Mouse (Mus musculus) spleen, adult 2 months (tissue): Measurements from ENCODE around the gene Dclk1. TPM values are rescaled to one million over a fixed set of nuclear protein-coding genes. Genes with fewer than 3 reads are reported as not detected.

Source experiments
- DNase-seq, 2 experiments: peaks; one replicate each; pipeline versions ENCODE4 v3.0.0 to v3.0.0-alpha.2; 2012 to 2021; ENCODE audit warnings: low spot score in 2 of 2, low read depth in 1 of 2
- H3K27ac ChIP-seq: fragments of 200-500 bp; 2 replicates; pipeline ENCODE4 v1.5.1; 2012; ENCODE audit warnings: low read length, inconsistent platforms; ENCODE audit not compliant: insufficient read depth
- H3K27me3 ChIP-seq: fragments of 200-500 bp; 2 replicates; pipeline ENCODE4 v1.6.1; 2012; ENCODE audit warnings: mild to moderate bottlenecking, moderate library complexity, low read length, inconsistent platforms; ENCODE audit not compliant: control insufficient read depth, insufficient read depth
- H3K36me3 ChIP-seq: fragments of 200-500 bp; 2 replicates; pipeline ENCODE4 v1.6.1; 2012; ENCODE audit warnings: mild to moderate bottlenecking, low read length, inconsistent platforms; ENCODE audit not compliant: control insufficient read depth, insufficient read depth
- H3K4me1 ChIP-seq: fragments of 200-500 bp; 2 replicates; pipeline ENCODE4 v1.6.1; 2011; ENCODE audit warnings: inconsistent platforms; ENCODE audit not compliant: control insufficient read depth, insufficient read depth, insufficient read length
- H3K4me3 ChIP-seq: fragments of 200-500 bp; 2 replicates; pipeline ENCODE4 v1.5.1; 2011; ENCODE audit warnings: mild to moderate bottlenecking, inconsistent platforms; ENCODE audit not compliant: insufficient read depth, insufficient read length; ENCODE audit errors: extremely low read depth
- CTCF ChIP-seq: fragments of 200-500 bp; IDR thresholded peaks from 2 replicates; pipeline ENCODE4 v1.5.1; 2011; ENCODE audit warnings: mild to moderate bottlenecking, inconsistent platforms; ENCODE audit not compliant: insufficient read depth, insufficient read length, insufficient replicate concordance; ENCODE audit errors: extremely low read depth
- POLR2A ChIP-seq: fragments of 200-500 bp; IDR thresholded peaks from 2 replicates; pipeline ENCODE4 v1.6.1; 2011; ENCODE audit warnings: low read depth, low read length, inconsistent platforms
- WGBS: fragments of 180-500 bp; shearing (Covaris S2); methylation state at CpG from one replicate; pipeline ENCODE4 v1.1.7; 2018; 5-methylcytosine and 5-hydroxymethylcytosine counted together
- polyA plus RNA-seq: library from polyadenylated mRNA; depleted of rRNA; stranded (reverse); fragments of >200 nt; gene quantifications from 2 replicates; pipeline ENCODE4 v1.2.3, GENCODE M21; 2012; rRNA removed

The Dclk1 gene
- polyA plus RNA-seq, 1 experiment = 3.0 TPM

GRCm38 (mm10) chr3:55569539-55569938 lies 327.4 kb downstream of the Dclk1 start:
- H3K27me3 ChIP-seq = no peaks in the 10 kb centered on the region
- TF ChIP-seq POLR2A (no peak), CTCF (no peak)
- H3K27ac ChIP-seq = no peak overlapping the region
- H3K36me3 ChIP-seq = no peaks in the 10 kb centered on the region
- H3K4me1 ChIP-seq = no peaks in the 10 kb centered on the region
- 84% methylated on average over 10 of the region's 10 CpGs for WGBS
- H3K4me3 ChIP-seq = no peak overlapping the region
- no peak for DNase-seq

GRCm38 (mm10) chr3:55571034-55571433 lies 328.9 kb downstream of the Dclk1 start:
- H3K4me1 ChIP-seq = no peaks in the 10 kb centered on the region

GRCm38 (mm10) chr3:55571552-55572296 lies 329.6 kb downstream of the Dclk1 start:
- Histone ChIP-seq H3K4me1 (no peaks in the 10 kb centered on the region), H3K27me3 (no peaks in the 10 kb centered on the region), H3K4me3 (no peak overlapping the region), H3K36me3 (no peaks in the 10 kb centered on the region), H3K27ac (no peak overlapping the region)
- WGBS = 76% methylated on average over 11 of the region's 11 CpGs
- TF ChIP-seq POLR2A = no peak
- TF ChIP-seq CTCF = no peak
- no peak for DNase-seq

More at GRCm38 (mm10) chr3:55571034-55571433, 328.9 kb downstream of the Dclk1 start:
- no peaks in the 10 kb centered on the region for H3K27me3 ChIP-seq
- TF ChIP-seq POLR2A = no peak
- TF ChIP-seq CTCF = no peak
- no peak overlapping the region for H3K4me3 ChIP-seq
- H3K36me3 ChIP-seq = no peaks in the 10 kb centered on the region
- 91% methylated on average over 3 of the region's 3 CpGs for WGBS
- H3K27ac ChIP-seq = no peak overlapping the region
- DNase-seq = no peak

- no peaks in the 10 kb centered on the region for H3K4me1 ChIP-seq
- no peaks in the 10 kb centered on the region for H3K36me3 ChIP-seq
- DNase-seq = no peak
- 87% methylated on average over 4 of the region's 4 CpGs for WGBS
- no peaks in the 10 kb centered on the region for H3K27me3 ChIP-seq
- H3K27ac ChIP-seq = no peak overlapping the region
- TF ChIP-seq CTCF (no peak), POLR2A (no peak)
- no peak overlapping the region for H3K4me3 ChIP-seq
Measured at GRCm38 (mm10) chr3:55572297-55572681, 330.1 kb downstream of the Dclk1 start.

GRCm38 (mm10) chr3:55574003-55574402 lies 331.8 kb downstream of the Dclk1 start:
- no peaks in the 10 kb centered on the region for H3K4me1 ChIP-seq
- H3K36me3 ChIP-seq = no peaks in the 10 kb centered on the region
- no peak for DNase-seq
- H3K27me3 ChIP-seq = no peaks in the 10 kb centered on the region
- TF ChIP-seq CTCF (no peak), POLR2A (no peak)
- H3K27ac ChIP-seq = no peak overlapping the region
- no peak overlapping the region for H3K4me3 ChIP-seq
- WGBS = 67% methylated on average over 4 of the region's 4 CpGs

GRCm38 (mm10) chr3:55587434-55587971 lies 345.3 kb downstream of the Dclk1 start:
- Histone ChIP-seq H3K4me1 (no peaks in the 10 kb centered on the region), H3K4me3 (no peak overlapping the region), H3K27ac (no peak overlapping the region), H3K36me3 (no peaks in the 10 kb centered on the region), H3K27me3 (no peaks in the 10 kb centered on the region)
- no peak for DNase-seq
- 85% methylated on average over 12 of the region's 12 CpGs for whole genome bisulfite sequencing
- TF ChIP-seq CTCF (no peak), POLR2A (no peak)

GRCm38 (mm10) chr3:55587972-55588946 lies 346.1 kb downstream of the Dclk1 start:
- H3K27me3 ChIP-seq = no peaks in the 10 kb centered on the region
- H3K27ac ChIP-seq = no peak overlapping the region
- no peak overlapping the region for H3K4me3 ChIP-seq
- WGBS = 72% methylated on average over 12 of the region's 12 CpGs
- H3K36me3 ChIP-seq = no peaks in the 10 kb centered on the region
- H3K4me1 ChIP-seq = no peaks in the 10 kb centered on the region
- no peak for DNase-seq
- TF ChIP-seq POLR2A = no peak
- TF ChIP-seq CTCF = no peak

Other genes starting within 250 kb of the Dclk1 start
- gene Ccna1, start 186.9 kb upstream of the Dclk1 start, polyA plus RNA-seq = not detected in 2 replicates
- gene Spg20, start 130.3 kb upstream of the Dclk1 start, polyA plus RNA-seq = 4.3 and 4.9 TPM in 2 replicates
- not detected in 2 replicates for gene Ccdc169, start 105.0 kb upstream of the Dclk1 start, polyA plus RNA-seq
- 0.06 TPM in 1 of 2 replicates, not detected in the other for gene Sohlh2, start 60.3 kb upstream of the Dclk1 start, polyA plus RNA-seq
- gene Gm21954, start 229.8 kb downstream of the Dclk1 start, polyA plus RNA-seq = not detected in 2 replicates